Mouse (Mus musculus) heart, postnatal 0 days (tissue): ENCODE results near the gene Mrgpre.

Experiments used
- CTCF ChIP-seq: IDR thresholded peaks from 2 replicates; pipeline ENCODE4 v1.5.1; 2016; ENCODE audit warnings: antibody characterized with exemption, control low read depth, low read depth
- EP300 ChIP-seq: IDR thresholded peaks from 2 replicates; pipeline ENCODE4 v1.6.1; 2016; ENCODE audit warnings: antibody characterized with exemption, low read depth

DNA sequence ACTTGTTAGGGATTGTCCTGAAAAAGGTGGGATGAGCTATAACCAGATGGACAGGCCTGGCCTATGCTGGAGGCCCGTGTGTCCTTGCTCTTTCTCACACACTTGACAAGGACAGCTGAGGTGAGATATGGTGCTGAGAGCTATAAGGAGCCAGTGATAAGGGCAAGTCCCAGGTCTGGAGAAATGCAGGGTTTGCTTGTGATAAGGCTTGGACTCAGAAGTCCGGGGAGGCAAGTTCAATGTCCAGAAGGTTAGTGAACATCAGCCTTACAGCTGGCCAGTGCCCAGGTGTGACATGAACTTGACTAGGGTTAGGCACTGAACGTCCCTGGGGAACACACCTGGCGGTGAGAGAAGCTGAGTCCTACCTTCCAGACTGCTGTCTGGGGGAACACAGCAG lies 32.2 kb downstream of the Mrgpre start:
- no peak for TF ChIP-seq CTCF
- TF ChIP-seq EP300: no peak
